Mouse (Mus musculus): ENCODE measurements at regions not wholly inside any gene's neighbourhood (a gene's known extent, or its start where the extent isn't known, plus 50 kb on each side); places are given as distances from the start of the nearest gene placed in this dataset.
"Not testable (repeated sequence)": the region's sequence is repeated elsewhere in the genome, so short reads cannot be mapped to it uniquely, and the experiment has no call there.

- no peak overlapping the region for H3K9ac ChIP-seq
- ATAC-seq (replicated peaks; ENCODE audit: low FRiP score): no peak
- no peak overlapping the region for H3K4me3 ChIP-seq (replicated peaks)
- no peaks in the 10 kb centered on the region for H3K27me3 ChIP-seq
- H3K4me1 ChIP-seq: no peaks in the 10 kb centered on the region
- WGBS: 61% methylated on average over 1 of the region's 1 CpGs
- no peak overlapping the region for H3K27ac ChIP-seq
- H3K36me3 ChIP-seq: no peaks in the 10 kb centered on the region
- H3K9me3 ChIP-seq (replicated peaks): no peaks in the 10 kb centered on the region
- H3K4me2 ChIP-seq: no peak overlapping the region
These were observed 87.5 kb upstream of the Ppp2r2d start for GRCm38 (mm10) chr7:138758386-138758785.

- H3K36me3 ChIP-seq: no peaks in the 10 kb centered on the region
- H3K27ac ChIP-seq: no peak overlapping the region
- H3K27me3 ChIP-seq: no peaks in the 10 kb centered on the region
- ATAC-seq (replicated peaks; ENCODE audit: low FRiP score): no peak
- no peaks in the 10 kb centered on the region for H3K9me3 ChIP-seq (replicated peaks)
- no peak overlapping the region for H3K4me3 ChIP-seq (replicated peaks)
- 80% methylated on average over 2 of the region's 2 CpGs for WGBS
- no peak overlapping the region for H3K9ac ChIP-seq
- no peaks in the 10 kb centered on the region for H3K4me1 ChIP-seq
- H3K4me2 ChIP-seq: no peak overlapping the region
These were observed 97.4 kb upstream of the Ppp2r2d start for GRCm38 (mm10) chr7:138748442-138748841.

- Histone ChIP-seq H3K36me3 (no peaks in the 10 kb centered on the region), H3K4me1 (no peaks in the 10 kb centered on the region), H3K9me3 (replicated peaks) (no peaks in the 10 kb centered on the region), H3K4me2 (no peak overlapping the region), H3K27ac (no peak overlapping the region), H3K9ac (no peak overlapping the region), H3K27me3 (no peaks in the 10 kb centered on the region), H3K4me3 (replicated peaks) (no peak overlapping the region)
- ATAC-seq (replicated peaks; ENCODE audit: low FRiP score): no peak
- WGBS: 37% methylated on average over 8 of the region's 8 CpGs
These were observed 99.3 kb upstream of the Ppp2r2d start for GRCm38 (mm10) chr7:138746616-138747015.

GRCm38 (mm10) chr7:138742516-138742845 lies 103.4 kb upstream of the Ppp2r2d start:
- ATAC-seq (replicated peaks; ENCODE audit: low FRiP score): no peak

GRCm38 (mm10) chr7:138741816-138742515 lies 103.9 kb upstream of the Ppp2r2d start:
- Histone ChIP-seq H3K4me1 (no peaks in the 10 kb centered on the region), H3K36me3 (no peaks in the 10 kb centered on the region), H3K4me3 (replicated peaks) (no peak overlapping the region), H3K27me3 (no peaks in the 10 kb centered on the region), H3K27ac (no peak overlapping the region), H3K9me3 (replicated peaks) (no peaks in the 10 kb centered on the region), H3K4me2 (no peak overlapping the region), H3K9ac (no peak overlapping the region)
- ATAC-seq (replicated peaks; ENCODE audit: low FRiP score): no peak
- WGBS: 72% methylated on average over 7 of the region's 7 CpGs

More at GRCm38 (mm10) chr7:138742516-138742845, 103.4 kb upstream of the Ppp2r2d start:
- Histone ChIP-seq H3K27ac (no peak overlapping the region), H3K9me3 (replicated peaks) (no peaks in the 10 kb centered on the region), H3K4me3 (replicated peaks) (no peak overlapping the region), H3K4me1 (no peaks in the 10 kb centered on the region), H3K9ac (no peak overlapping the region), H3K4me2 (no peak overlapping the region), H3K36me3 (no peaks in the 10 kb centered on the region), H3K27me3 (no peaks in the 10 kb centered on the region)
- WGBS: 84% methylated on average over 4 of the region's 4 CpGs

GRCm38 (mm10) chr7:138734254-138734653 lies 111.6 kb upstream of the Ppp2r2d start:
- H3K27ac ChIP-seq: no peak overlapping the region
- ATAC-seq (replicated peaks; ENCODE audit: low FRiP score): no peak

GRCm38 (mm10) chr7:138724829-138725228 lies 121.0 kb upstream of the Ppp2r2d start:
- Histone ChIP-seq H3K4me2 (no peak overlapping the region), H3K27me3 (0 out of 2 replicates have a peak, but pooled peaks cover 2% of the 10 kb centered on the region), H3K4me3 (replicated peaks) (no peak overlapping the region), H3K27ac (no peak overlapping the region), H3K9ac (no peak overlapping the region), H3K9me3 (replicated peaks) (no peaks in the 10 kb centered on the region), H3K4me1 (peaks cover under 1% of the 10 kb centered on the region; the same call in 1 of the 2 replicates), H3K36me3 (no peaks in the 10 kb centered on the region)
- ATAC-seq (replicated peaks; ENCODE audit: low FRiP score): no peak
- WGBS: 87% methylated on average over 2 of the region's 2 CpGs

More at GRCm38 (mm10) chr7:138734254-138734653, 111.6 kb upstream of the Ppp2r2d start:
- H3K9ac ChIP-seq: no peak overlapping the region
- 0 out of 2 replicates have a peak, but pooled peaks cover 3% of the 10 kb centered on the region for H3K27me3 ChIP-seq
- H3K9me3 ChIP-seq (replicated peaks): no peaks in the 10 kb centered on the region
- H3K4me2 ChIP-seq: no peak overlapping the region
- WGBS: 25% methylated on average over 4 of the region's 4 CpGs
- H3K4me3 ChIP-seq (replicated peaks): no peak overlapping the region
- no peaks in the 10 kb centered on the region for H3K4me1 ChIP-seq
- H3K36me3 ChIP-seq: no peaks in the 10 kb centered on the region

- Histone ChIP-seq H3K36me3 (no peaks in the 10 kb centered on the region), H3K27me3 (no peaks in the 10 kb centered on the region), H3K27ac (no peak overlapping the region), H3K4me1 (peaks cover 8% of the 10 kb centered on the region), H3K9ac (no peak overlapping the region), H3K4me3 (replicated peaks) (no peak overlapping the region), H3K9me3 (replicated peaks) (no peaks in the 10 kb centered on the region), H3K4me2 (no peak overlapping the region)
- 35% methylated on average over 5 of the region's 5 CpGs for WGBS
- 0 out of 2 replicates have a peak, but pooled peaks have one; percentile 49 for ATAC-seq (replicated peaks; ENCODE audit: low FRiP score)
These were observed 126.3 kb upstream of the Ppp2r2d start for GRCm38 (mm10) chr7:138719608-138720007.

GRCm38 (mm10) chr7:138719115-138719514 lies 126.8 kb upstream of the Ppp2r2d start:
- Histone ChIP-seq H3K36me3 (no peaks in the 10 kb centered on the region), H3K9me3 (replicated peaks) (no peaks in the 10 kb centered on the region), H3K4me2 (no peak overlapping the region), H3K27me3 (no peaks in the 10 kb centered on the region), H3K9ac (no peak overlapping the region), H3K27ac (no peak overlapping the region), H3K4me1 (peaks cover 8% of the 10 kb centered on the region), H3K4me3 (replicated peaks) (no peak overlapping the region)
- ATAC-seq (replicated peaks; ENCODE audit: low FRiP score): peak; percentile 67
- 23% methylated on average over 3 of the region's 3 CpGs for WGBS

- no peak overlapping the region for H3K4me3 ChIP-seq (replicated peaks)
- WGBS: 71% methylated on average over 1 of the region's 1 CpGs
- no peaks in the 10 kb centered on the region for H3K9me3 ChIP-seq (replicated peaks)
- H3K4me1 ChIP-seq: peaks cover 7% of the 10 kb centered on the region
- H3K9ac ChIP-seq: no peak overlapping the region
- ATAC-seq (replicated peaks; ENCODE audit: low FRiP score): no peak
- no peak overlapping the region for H3K27ac ChIP-seq
- no peak overlapping the region for H3K4me2 ChIP-seq
- no peaks in the 10 kb centered on the region for H3K27me3 ChIP-seq
- no peaks in the 10 kb centered on the region for H3K36me3 ChIP-seq
These were observed 131.1 kb upstream of the Ppp2r2d start for GRCm38 (mm10) chr7:138714731-138715130.

GRCm38 (mm10) chr7:138708373-138708772 lies 137.5 kb upstream of the Ppp2r2d start:
- 81% methylated on average over 6 of the region's 6 CpGs for WGBS
- no peaks in the 10 kb centered on the region for H3K4me1 ChIP-seq
- H3K4me2 ChIP-seq: no peak overlapping the region
- H3K9me3 ChIP-seq (replicated peaks): no peaks in the 10 kb centered on the region
- no peak overlapping the region for H3K4me3 ChIP-seq (replicated peaks)
- no peaks in the 10 kb centered on the region for H3K36me3 ChIP-seq
- H3K27ac ChIP-seq: no peak overlapping the region
- H3K9ac ChIP-seq: no peak overlapping the region
- H3K27me3 ChIP-seq: no peaks in the 10 kb centered on the region
- ATAC-seq (replicated peaks; ENCODE audit: low FRiP score): no peak

- not testable (repeated sequence) for H3K27ac ChIP-seq; H3K4me2 ChIP-seq; H3K9me3 ChIP-seq (replicated peaks); H3K4me1 ChIP-seq; H3K36me3 ChIP-seq; ATAC-seq (replicated peaks; ENCODE audit: low FRiP score); H3K27me3 ChIP-seq; H3K4me3 ChIP-seq (replicated peaks); H3K9ac ChIP-seq
- 62% methylated on average over 1 of the region's 1 CpGs for WGBS
These were observed 146.3 kb upstream of the Ppp2r2d start for GRCm38 (mm10) chr7:138699599-138699998.

- H3K4me3 ChIP-seq (replicated peaks): no peak overlapping the region
- 66% methylated on average over 7 of the region's 7 CpGs for WGBS
- H3K36me3 ChIP-seq: no peaks in the 10 kb centered on the region
- no peak for ATAC-seq (replicated peaks; ENCODE audit: low FRiP score)
- H3K27me3 ChIP-seq: no peaks in the 10 kb centered on the region
- H3K4me2 ChIP-seq: no peak overlapping the region
- H3K9ac ChIP-seq: no peak overlapping the region
- H3K27ac ChIP-seq: no peak overlapping the region
- H3K9me3 ChIP-seq (replicated peaks): no peaks in the 10 kb centered on the region
- no peaks in the 10 kb centered on the region for H3K4me1 ChIP-seq
These were observed 163.7 kb upstream of the Ppp2r2d start for GRCm38 (mm10) chr7:138682161-138682560.
